Mouse (Mus musculus): Measurements from ENCODE around the gene Rnf144a. TPM values are rescaled to one million over a fixed set of nuclear protein-coding genes. Genes with fewer than 3 reads are reported as not detected.

Gene Rnf144a
- total and polyA plus RNA-seq, 3 experiments: not detected

GRCm38 (mm10) chr12:26449483-26449882, 34.4 kb upstream of the Rnf144a start:
- H3K27me3 ChIP-seq (ENCODE audit: control insufficient read depth in 1 of 2, insufficient read depth in 2 of 2, low read length in 2 of 2): no peaks in the 10 kb centered on the region
- DNase-seq (ENCODE audit: low read depth, low spot score): no peak
- TF ChIP-seq EP300 (IDR thresholded peaks at IDR 0.05; ENCODE audit: low read depth in 1 of 2, low read length in 2 of 2): no peak
- TF ChIP-seq ZNF384 (IDR thresholded peaks at IDR 0.05; ENCODE audit: low read depth, low read length): no peak
- no peak for TF ChIP-seq NELFE (IDR thresholded peaks at IDR 0.05; ENCODE audit: low read depth, low read length)
- TF ChIP-seq MAX (IDR thresholded peaks at IDR 0.05; ENCODE audit: low read length): no peak
- TF ChIP-seq ETS1 (IDR thresholded peaks at IDR 0.05; ENCODE audit: low read depth, low read length): no peak
- TF ChIP-seq MXI1 (IDR thresholded peaks at IDR 0.05; ENCODE audit: low read depth, low read length): no peak
- TF ChIP-seq RCOR1 (IDR thresholded peaks at IDR 0.05; ENCODE audit: low read depth, low read length): no peak
- TF ChIP-seq ZMIZ1 (IDR thresholded peaks at IDR 0.05; ENCODE audit: low read depth, low read length): no peak
- no peak for TF ChIP-seq USF2 (IDR thresholded peaks at IDR 0.05; ENCODE audit: borderline replicate concordance in 1 of 2, insufficient read depth in 1 of 2, low read depth in 1 of 2, low read length in 2 of 2)
- no peak for TF ChIP-seq CHD1 (IDR thresholded peaks at IDR 0.05; ENCODE audit: low read depth, low read length)
- TF ChIP-seq TCF12 (IDR thresholded peaks at IDR 0.05; ENCODE audit: low read depth, low read length): no peak
- no peak overlapping the region for H3K27ac ChIP-seq (ENCODE audit: control insufficient read depth, low read depth, low read length)
- no peak overlapping the region for H3K4me3 ChIP-seq (ENCODE audit: control insufficient read depth in 1 of 2, insufficient read depth in 1 of 2, low read depth in 2 of 2, low read length in 2 of 2)
- no peaks in the 10 kb centered on the region for H3K79me2 ChIP-seq (ENCODE audit: control insufficient read depth, insufficient read depth, low read length, poor library complexity)
- no peaks in the 10 kb centered on the region; a peak in 1 of 4 replicates for H3K4me1 ChIP-seq (ENCODE audit: control insufficient read depth in 1 of 2, insufficient read depth in 2 of 2, low read length in 2 of 2)
- H3K9ac ChIP-seq (ENCODE audit: control insufficient read depth, low read depth, low read length, poor library complexity, severe bottlenecking): no peak overlapping the region
- no peaks in the 10 kb centered on the region for H3K9me3 ChIP-seq (replicated peaks; ENCODE audit: insufficient read depth, low read length)
- H3K36me3 ChIP-seq (ENCODE audit: control insufficient read depth in 1 of 2, insufficient read depth in 2 of 2, low read length in 2 of 2): no peaks in the 10 kb centered on the region

DNA sequence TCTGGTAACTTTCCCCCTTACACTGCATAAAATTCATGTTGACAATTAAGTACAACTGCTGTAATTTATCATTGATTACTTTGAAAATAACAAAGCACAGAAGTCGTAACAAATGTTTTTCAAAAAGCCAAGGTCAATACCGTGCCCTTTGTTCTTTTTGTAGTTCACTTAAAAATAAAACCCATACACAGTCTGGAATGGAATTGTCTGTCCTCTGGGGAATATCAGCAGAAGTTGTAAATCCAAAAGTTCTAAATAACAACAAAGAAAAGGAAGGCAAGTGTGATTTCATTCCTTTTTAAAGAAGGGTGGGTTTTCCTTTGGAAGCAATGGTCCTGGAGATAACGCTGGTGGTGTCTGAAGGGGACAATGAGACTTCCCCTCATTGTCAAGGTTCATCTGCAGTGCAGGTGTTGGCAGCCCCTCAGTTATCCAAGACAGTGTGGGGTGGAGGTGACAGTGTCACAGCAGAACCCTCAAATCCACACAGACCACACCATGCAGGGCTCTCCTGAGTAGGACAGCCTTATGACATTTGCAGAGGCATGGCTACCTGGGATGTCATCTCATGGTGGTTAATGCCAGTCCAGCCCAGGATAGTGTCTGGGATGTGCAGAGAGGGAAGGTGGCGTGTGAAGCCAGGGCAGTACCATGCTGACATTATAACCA, 31.5 kb upstream of the Rnf144a start:
- no peak for DNase-seq (ENCODE audit: low read depth, low spot score)
- H3K9ac ChIP-seq (ENCODE audit: control insufficient read depth, low read depth, low read length, poor library complexity, severe bottlenecking): no peak overlapping the region
- no peak overlapping the region for H3K4me3 ChIP-seq (ENCODE audit: control insufficient read depth in 1 of 2, insufficient read depth in 1 of 2, low read depth in 2 of 2, low read length in 2 of 2)
- H3K4me1 ChIP-seq (ENCODE audit: control insufficient read depth in 1 of 2, insufficient read depth in 2 of 2, low read length in 2 of 2): no peaks in the 10 kb centered on the region; a peak in 1 of 4 replicates
- H3K27me3 ChIP-seq (ENCODE audit: control insufficient read depth in 1 of 2, insufficient read depth in 2 of 2, low read length in 2 of 2): no peaks in the 10 kb centered on the region
- no peaks in the 10 kb centered on the region for H3K79me2 ChIP-seq (ENCODE audit: control insufficient read depth, insufficient read depth, low read length, poor library complexity)
- H3K9me3 ChIP-seq (replicated peaks; ENCODE audit: insufficient read depth, low read length): no peaks in the 10 kb centered on the region
- no peak overlapping the region for H3K27ac ChIP-seq (ENCODE audit: control insufficient read depth, low read depth, low read length)
- no peaks in the 10 kb centered on the region for H3K36me3 ChIP-seq (ENCODE audit: control insufficient read depth in 1 of 2, insufficient read depth in 2 of 2, low read length in 2 of 2)
- TF ChIP-seq JUND (IDR thresholded peaks at IDR 0.05; ENCODE audit: low read depth, low read length): no peak
- no peak for TF ChIP-seq BHLHE40 (IDR thresholded peaks at IDR 0.05; ENCODE audit: borderline replicate concordance, low read depth, low read length)
- TF ChIP-seq CHD1 (IDR thresholded peaks at IDR 0.05; ENCODE audit: low read depth, low read length): no peak
- no peak for TF ChIP-seq NELFE (IDR thresholded peaks at IDR 0.05; ENCODE audit: low read depth, low read length)
- TF ChIP-seq MAFK (IDR thresholded peaks at IDR 0.05; ENCODE audit: borderline replicate concordance, low read depth, low read length): no peak
- no peak for TF ChIP-seq POLR2AphosphoS2 (IDR thresholded peaks at IDR 0.05; ENCODE audit: low read length)

Data from MEL (cell line).